In genomic region chr1:85843291-85843863, GRCm38 (mm10) we compare ENCODE assay signal across 20 mouse cellular contexts. TPM values are rescaled to one million over a fixed set of nuclear protein-coding genes. Genes with fewer than 3 reads are reported as not detected.
DNase-seq lines count a peak whose midpoint lies in the region; TF ChIP-seq lines count a peak whose summit lies in the region.
"Had no signal": no experiment of that assay in that cellular context is flagged by ENCODE, and none has a peak within 500 bp of the region (broad histone marks: within the 10 kb centered on the region; RNA-seq: fewer than 3 reads in every experiment).

No protein-coding gene starts in this region.

- peaks cover 12% of the 10 kb centered on the region for H3K79me2 ChIP-seq in CH12.LX (replicated peaks; ENCODE audit: control insufficient read depth, extremely low read depth, insufficient read depth, poor library complexity, severe bottlenecking)

- H3K36me3 ChIP-seq in CH12.LX (replicated peaks in 1 of 2; ENCODE audit: control insufficient read depth in 1 of 2, insufficient read depth in 1 of 2, low read length in 1 of 2) = peaks cover 35 to 75% of the 10 kb centered on the region in 2 experiments
- peaks cover 8% of the 10 kb centered on the region for H3K36me3 ChIP-seq in splenic B cell, adult 2 months (ENCODE audit: control insufficient read depth, insufficient read depth, low read length, poor library complexity, severe bottlenecking)

- peak overlapping the region; percentile 84 for H3K27ac ChIP-seq in CH12.LX (ENCODE audit: insufficient read depth, low read depth)
- H3K27ac ChIP-seq: embryonic facial prominence, embryonic 13.5 days; embryonic facial prominence, embryonic 15.5 days; forebrain, embryonic 13.5 days had no signal

- H3K9ac ChIP-seq in CH12.LX (ENCODE audit: insufficient read depth, low read depth) = no peak overlapping the region
- H3K9ac ChIP-seq: embryonic facial prominence, embryonic 13.5 days; embryonic facial prominence, embryonic 15.5 days; forebrain, embryonic 13.5 days had no signal

- no peaks in the 10 kb centered on the region for H3K9me3 ChIP-seq in CH12.LX (replicated peaks; ENCODE audit: low read length)
- H3K9me3 ChIP-seq: embryonic facial prominence, embryonic 13.5 days; embryonic facial prominence, embryonic 15.5 days; forebrain, embryonic 13.5 days had no signal

- WGBS in lung, adult 2 months = 95% methylated on average over 4 of the region's 4 CpGs

- intact Hi-C loops in heart, postnatal 14 days (cut with DNase I) = loop anchor here (2.0 to 5.0 kb wide), 2 partner anchors 51 to 101 kb away; partner anchors contain the start of gene Cab39

- TF ChIP-seq RAD21 in CH12.LX (IDR thresholded peaks at IDR 0.05; ENCODE audit: low read depth, low read length) = no peak

- H3K4me1 ChIP-seq in CH12.LX (ENCODE audit: control insufficient read depth in 1 of 2, insufficient read depth in 2 of 2) = peaks cover 26 to 92% of the 10 kb centered on the region in 2 experiments
- H3K4me1 ChIP-seq in lung, adult 2 months (ENCODE audit: control insufficient read depth, insufficient read depth, low read length) = no peaks in the 10 kb centered on the region; the same call in 1 of the 2 replicates
- H3K4me1 ChIP-seq: embryonic facial prominence, embryonic 13.5 days; embryonic facial prominence, embryonic 15.5 days; forebrain, embryonic 13.5 days had no signal

- dilution Hi-C loops in CH12.LX (cut with MboI; ENCODE audit: extremely low pct_ligation_motif_present, extremely low pct_unique_long_range_greater_than_20kb, low sequenced_read_pairs) = no loop called here

- H3K4me3 ChIP-seq in CH12.LX (replicated peaks in 1 of 3; ENCODE audit: low read depth in 2 of 3, low read length in 2 of 3, poor library complexity in 1 of 3) = no peak overlapping the region
- no peak overlapping the region for H3K4me3 ChIP-seq in lung, adult 2 months (replicated peaks; ENCODE audit: extremely low read depth, low read depth, low read length)
- H3K4me3 ChIP-seq: embryonic facial prominence, embryonic 13.5 days; embryonic facial prominence, embryonic 15.5 days; forebrain, embryonic 13.5 days had no signal

- no peak overlapping the region for H3K4me2 ChIP-seq in CH12.LX (ENCODE audit: insufficient read depth, low read depth, poor library complexity, severe bottlenecking)
- H3K4me2 ChIP-seq: embryonic facial prominence, embryonic 13.5 days; embryonic facial prominence, embryonic 15.5 days; forebrain, embryonic 13.5 days had no signal

- TF ChIP-seq CTCF in CH12.LX (conservative IDR thresholded peaks at IDR 0.05 in 1 of 2, IDR thresholded peaks at IDR 0.05 in 1 of 2; ENCODE audit: low read depth in 2 of 2, low read length in 2 of 2) = no peak
- TF ChIP-seq CTCF in lung, adult 2 months (IDR thresholded peaks at IDR 0.05; ENCODE audit: insufficient read depth, low read length) = no peak

- H3K27me3 ChIP-seq in CH12.LX (replicated peaks) = no peaks in the 10 kb centered on the region
- no peaks in the 10 kb centered on the region for H3K27me3 ChIP-seq in splenic B cell, adult 2 months (ENCODE audit: control insufficient read depth, insufficient read depth, low read length, poor library complexity, severe bottlenecking)
- H3K27me3 ChIP-seq: embryonic facial prominence, embryonic 13.5 days; embryonic facial prominence, embryonic 15.5 days; forebrain, embryonic 13.5 days had no signal

- DNase-seq in heart, adult 11 months = peak; percentile 80
- no peak for DNase-seq in heart, postnatal 14 days
- peak; percentile 65 to 69 for DNase-seq in spleen, postnatal 36 days (ENCODE audit: low spot score in 2 of 2)
- no peak for DNase-seq in spleen, postnatal 4 days (ENCODE audit: low spot score in 2 of 2)
- peak; percentile 85 for DNase-seq in CH12.LX (ENCODE audit: extremely low read depth)
- peak; percentile 85 for DNase-seq in splenic B cell, adult 2 months (ENCODE audit: low read depth, low spot score)
- no peak for DNase-seq in lung, adult 2 months
- DNase-seq in lung, postnatal 36 days = no peak
- DNase-seq: adrenal gland, postnatal 10 days; adrenal gland, postnatal 25 days; cerebellum, adult 11 months; cerebellum, adult 18-20 months; cerebellum, adult 8-10 months; cerebellum, adult 9-11 months; cerebellum, postnatal 14 days; cerebellum, postnatal 36 days; embryo, embryonic 11 days had no signal

- no peak for TF ChIP-seq POLR2A in CH12.LX (IDR thresholded peaks at IDR 0.05; ENCODE audit: low read depth, low read length)
- no peak for TF ChIP-seq POLR2A in lung, adult 2 months (IDR thresholded peaks at IDR 0.05; ENCODE audit: borderline replicate concordance, extremely low read depth, low read depth, low read length)

- in situ Hi-C loops in CH12.LX (cut with MboI; ENCODE audit: low pct_ligation_motif_present, low pct_unique_long_range_greater_than_20kb, low sequenced_read_pairs) = no loop called here

- TF ChIP-seq EP300 in CH12.LX (IDR thresholded peaks at IDR 0.05; ENCODE audit: low read length) = peak; percentile 73

TF ChIP-seq in CH12.LX, 34 proteins besides CTCF, POLR2A, EP300 and RAD21:
- TF ChIP-seq ZC3H11A (IDR thresholded peaks at IDR 0.05; ENCODE audit: low read depth, low read length) (no peak), BHLHE40 (IDR thresholded peaks at IDR 0.05; ENCODE audit: low read depth, low read length) (peak; percentile 82), SIN3A (IDR thresholded peaks at IDR 0.05; ENCODE audit: low read length) (peak; percentile 62; the same call in 1 of the 2 replicates), TCF12 (IDR thresholded peaks at IDR 0.05; ENCODE audit: low read depth, low read length) (0 out of 2 replicates have a peak, but pooled peaks have one; percentile 33), NRF1 (IDR thresholded peaks at IDR 0.05; ENCODE audit: low read depth, low read length) (no peak), HCFC1 (IDR thresholded peaks at IDR 0.05; ENCODE audit: low read depth, low read length) (no peak), MEF2A (IDR thresholded peaks at IDR 0.05; ENCODE audit: borderline replicate concordance, low read depth, low read length) (no peak), MYC (IDR thresholded peaks at IDR 0.05; ENCODE audit: low read depth, low read length) (peak; percentile 47; the same call in 1 of the 2 replicates), TBP (conservative IDR thresholded peaks at IDR 0.05; ENCODE audit: low read depth, low read length) (no peak), ZKSCAN1 (IDR thresholded peaks at IDR 0.05; ENCODE audit: borderline replicate concordance, low read depth, low read length) (no peak), MAX (IDR thresholded peaks at IDR 0.05; ENCODE audit: low read length) (peak; percentile 64; the same call in 1 of the 2 replicates), CHD2 (IDR thresholded peaks at IDR 0.05; ENCODE audit: low read length) (peak; percentile 51; the same call in 1 of the 2 replicates), ETS1 (conservative IDR thresholded peaks at IDR 0.05; ENCODE audit: low read depth, low read length) (peak; percentile 75), MXI1 (IDR thresholded peaks at IDR 0.05; ENCODE audit: low read depth, low read length) (peak; percentile 46; the same call in 1 of the 2 replicates), ZNF384 (IDR thresholded peaks at IDR 0.05; ENCODE audit: low read depth, low read length) (no peak), GABPA (IDR thresholded peaks at IDR 0.05; ENCODE audit: insufficient replicate concordance, low read depth, low read length) (no peak)

RNA-seq across cellular contexts. Expression of gene Cab39, which starts 50.1 kb away (rescaled TPM):
- 100 to 1,000 TPM in 1 of 2 experiments, 10 to 100 TPM in 1; 93.5 to 101 TPM for total RNA-seq in heart, postnatal 14 days (2021)
- 90.2 and 101 TPM in 2 replicates for total RNA-seq in CH12.LX (2012; rRNA removed)
- total RNA-seq in CH12.LX (2014; rRNA removed) = 239 and 263 TPM in 2 replicates
- polyA plus RNA-seq in CH12.LX (2012; ENCODE audit: insufficient read length, low read depth) = 98.4 and 111 TPM in 2 replicates
- 43.8 and 48.3 TPM in 2 replicates for polyA plus RNA-seq in lung, adult 2 months (2012; rRNA removed)

RNA-seq across cellular contexts. Expression of gene Itm2c, which starts 50.7 kb away (rescaled TPM):
- 10 to 100 TPM; 87.2 to 93.8 TPM for total RNA-seq in heart, postnatal 14 days (2021)
- total RNA-seq in CH12.LX (2012; rRNA removed) = 83.3 and 107 TPM in 2 replicates
- total RNA-seq in CH12.LX (2014; rRNA removed) = 87.9 and 96.2 TPM in 2 replicates
- polyA plus RNA-seq in CH12.LX (2012; ENCODE audit: insufficient read length, low read depth) = 72.1 and 76.6 TPM in 2 replicates
- polyA plus RNA-seq in lung, adult 2 months (2012; rRNA removed) = 232 and 319 TPM in 2 replicates

Comparison
In these comparisons a context has a peak if more than half of its experiments do, and no peak if none do; other contexts are left out.
1. DNase-seq: peak in heart, adult 11 months (single experiment), spleen, postnatal 36 days (2 of 2), CH12.LX (single experiment) and splenic B cell, adult 2 months (single experiment); none in heart, postnatal 14 days (0 of 2), spleen, postnatal 4 days (0 of 2), lung, adult 2 months (single experiment) and lung, postnatal 36 days (single experiment).